Mouse (Mus musculus): ENCODE results near the gene Rab3d.

The Rab3d gene

GRCm38 (mm10) chr9:21918035-21918592 lies at the start of gene Rab3d:
Gene Rab3d (minus strand): TSS chr9:21918192.
- peak; percentile 98 for DNase-seq (ENCODE audit: inconsistent ontology term)

DNA sequence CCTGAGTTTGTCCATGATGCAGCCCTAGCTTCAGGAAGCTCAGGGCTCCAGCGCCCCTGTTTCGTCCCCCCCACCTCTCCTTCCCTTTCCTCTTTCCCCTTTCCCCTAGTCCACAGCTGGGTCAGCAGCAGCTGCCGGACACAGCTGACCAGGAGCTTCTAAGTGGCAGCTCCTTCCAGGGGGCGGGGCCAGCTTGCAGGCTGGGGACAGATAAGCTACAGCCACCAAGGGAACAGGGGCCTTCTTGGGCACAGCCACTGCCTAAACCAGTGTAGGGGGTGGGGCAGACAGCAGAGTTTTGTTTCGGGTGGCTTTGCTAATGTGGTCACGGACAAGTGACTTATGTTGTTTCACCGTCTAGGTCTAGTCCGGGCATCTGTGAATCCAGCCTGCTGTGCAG lies 45.4 kb upstream of the Rab3d start, which contains the start of gene Epor:
Gene Epor, minus strand, starts transcription at position 90 of the 400 bp plus-strand sequence.
- DNase-seq (ENCODE audit: inconsistent ontology term): no peak

DNA sequence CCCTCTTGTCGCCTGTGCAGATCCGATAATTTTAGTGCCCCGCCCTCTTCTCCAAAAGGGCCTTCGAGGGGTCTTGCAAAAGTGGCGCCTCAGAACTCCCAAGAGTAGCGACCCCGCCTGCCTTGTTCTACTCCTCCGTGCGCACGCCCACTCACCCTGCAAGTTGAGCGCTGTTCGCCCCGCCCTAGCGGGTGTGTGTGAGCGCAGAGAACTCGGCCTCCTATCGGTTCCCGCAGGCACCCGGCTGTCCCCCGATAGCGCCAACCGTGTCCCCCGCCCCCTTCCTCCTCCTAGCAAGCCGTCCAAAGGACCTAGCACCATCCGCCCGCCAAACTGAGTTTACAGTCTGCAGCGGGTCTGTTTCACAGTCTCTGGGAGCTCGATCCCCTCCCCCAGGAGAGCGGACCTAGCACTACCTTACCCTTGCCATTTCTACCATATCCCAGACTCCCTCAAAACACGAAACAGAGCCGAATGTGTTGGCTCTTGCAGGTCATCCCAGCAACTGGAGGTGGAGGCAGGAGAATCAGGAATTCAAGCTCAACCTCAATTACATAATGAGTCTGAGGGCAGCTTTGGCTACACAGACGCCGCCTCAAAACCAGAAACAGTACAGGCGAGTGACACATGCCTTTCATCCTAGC lies 44.5 kb upstream of the Rab3d start:
- DNase-seq (ENCODE audit: inconsistent ontology term): peak; percentile 74

DNA sequence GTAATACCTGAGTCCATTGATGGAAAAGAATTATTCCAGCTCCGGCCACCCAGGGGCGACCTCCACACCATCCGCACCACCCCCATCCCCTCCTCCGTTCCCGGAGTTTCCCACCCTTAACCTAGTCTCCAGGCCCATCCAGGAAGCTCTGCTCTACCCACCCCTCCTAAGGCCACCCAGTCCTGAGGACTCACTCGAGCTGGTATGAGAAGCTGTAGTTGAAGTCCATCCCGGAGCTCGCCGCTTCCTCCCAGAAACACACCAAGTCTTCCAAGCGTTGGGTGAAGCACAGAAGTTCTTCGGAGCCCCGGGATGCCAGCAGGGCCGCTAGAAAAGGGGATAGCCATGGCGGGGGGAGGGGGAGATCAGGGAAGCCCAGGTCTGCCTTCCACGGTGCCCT lies 44.0 kb upstream of the Rab3d start:
- peak; percentile 6 for DNase-seq (ENCODE audit: inconsistent ontology term)

DNA sequence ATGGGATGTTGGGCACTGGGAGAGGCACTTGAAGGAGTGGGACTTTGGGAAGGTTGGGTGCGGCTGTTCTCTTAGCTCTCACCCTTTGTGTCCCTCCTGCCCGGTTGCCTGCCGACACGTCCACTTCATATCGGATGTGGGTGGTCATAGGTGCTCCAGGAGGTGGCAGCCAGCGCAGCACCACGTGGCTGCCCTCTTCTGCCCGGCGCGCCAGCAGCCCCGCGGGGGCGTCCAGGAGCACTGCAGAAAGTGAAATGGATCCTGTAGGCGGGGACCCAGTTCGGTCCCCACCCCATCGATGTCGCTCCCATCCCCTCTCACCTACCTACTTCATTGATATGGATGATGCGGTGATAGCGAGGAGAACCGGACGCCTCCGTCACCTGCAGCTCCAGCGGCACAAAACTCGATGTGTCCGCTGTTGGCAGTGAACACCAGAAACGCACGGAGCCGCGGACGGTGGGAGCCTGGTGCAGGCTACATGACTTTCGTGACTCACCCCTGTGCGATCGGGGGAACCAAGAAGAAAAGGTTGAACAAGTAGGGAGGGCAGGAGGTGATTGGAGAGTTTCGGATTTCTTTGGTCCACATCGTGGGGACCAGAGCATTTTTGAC lies 43.5 kb upstream of the Rab3d start:
- peak; percentile 19 for DNase-seq (ENCODE audit: inconsistent ontology term)

GRCm38 (mm10) chr9:21960558-21961208 lies 42.7 kb upstream of the Rab3d start:
- DNase-seq (ENCODE audit: inconsistent ontology term): no peak

GRCm38 (mm10) chr9:21960135-21960534 lies 42.1 kb upstream of the Rab3d start:
- DNase-seq (ENCODE audit: inconsistent ontology term): peak; percentile 35

DNA sequence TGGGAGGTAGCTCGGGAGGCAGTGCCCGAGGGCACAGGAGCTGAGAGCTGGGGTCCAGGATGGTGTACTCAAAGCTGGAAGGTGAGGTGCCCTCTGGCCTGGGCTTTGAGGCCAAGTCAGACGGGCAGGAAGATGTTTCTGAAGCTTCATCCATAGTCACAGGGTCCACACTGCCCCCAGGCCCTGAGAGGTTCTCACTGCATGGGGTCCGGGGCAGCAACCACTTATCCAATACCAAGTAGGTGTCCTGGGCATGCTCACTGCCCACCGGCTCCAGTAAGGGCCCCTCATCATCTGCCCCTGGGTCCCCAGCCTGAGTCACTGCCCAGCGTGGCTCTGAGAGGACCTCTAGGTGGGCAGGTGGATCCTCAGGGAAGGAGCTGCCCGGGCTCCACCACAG lies 41.3 kb upstream of the Rab3d start:
- DNase-seq (ENCODE audit: inconsistent ontology term): no peak

DNA sequence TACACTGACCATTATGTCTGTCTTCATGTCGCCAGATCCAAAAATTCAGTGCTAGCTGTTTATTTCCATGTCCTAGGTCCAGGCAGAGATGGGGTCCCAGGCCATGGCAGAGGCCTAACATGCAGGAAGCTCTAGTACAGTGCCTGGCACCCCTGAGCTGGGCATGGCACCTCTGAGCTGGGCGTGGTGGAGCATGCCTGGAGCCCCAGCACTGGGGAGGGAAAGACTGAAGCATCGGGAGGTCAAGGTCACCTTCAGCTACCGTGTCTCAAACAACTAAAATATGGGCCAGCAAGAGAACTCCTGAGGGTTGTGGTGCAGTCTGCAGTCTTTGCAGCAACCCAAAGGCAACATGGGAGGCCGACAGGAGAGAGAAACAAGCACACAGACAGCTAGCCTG lies 40.4 kb upstream of the Rab3d start:
- DNase-seq (ENCODE audit: inconsistent ontology term): no peak

DNA sequence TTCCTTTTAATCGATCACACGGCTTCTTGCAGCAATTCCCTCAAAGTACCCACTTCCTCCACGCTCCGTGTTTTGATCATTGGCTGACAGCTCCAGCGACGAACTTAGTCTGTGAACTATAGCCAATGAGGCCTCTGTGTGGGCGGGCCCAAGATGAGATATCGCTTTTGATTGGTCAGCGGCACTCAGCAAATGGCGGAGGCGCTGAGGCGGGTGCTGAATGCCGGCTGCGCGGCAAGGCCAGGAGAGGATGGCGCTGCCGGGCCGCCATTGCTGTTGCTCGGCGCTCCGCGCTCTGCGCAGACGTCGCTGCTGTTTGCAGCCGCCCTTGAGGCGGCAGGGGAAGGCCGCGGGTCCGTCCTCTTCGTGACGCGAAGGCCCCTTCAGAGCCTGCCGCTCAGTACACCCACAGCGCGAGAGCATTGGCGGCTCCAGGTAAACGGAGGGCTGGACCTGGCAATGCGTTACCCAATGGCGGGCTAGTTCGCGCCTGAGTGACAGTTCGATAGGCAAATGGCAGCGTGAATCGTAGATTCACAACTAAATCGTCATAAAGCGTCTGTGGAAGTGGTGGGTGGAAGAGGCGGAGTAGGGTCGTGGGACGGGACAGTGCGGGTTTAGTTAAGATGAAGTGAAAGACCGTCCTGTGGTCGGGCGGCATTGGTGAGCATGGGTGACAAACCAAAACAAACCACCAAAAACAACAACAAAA lies 37.7 kb upstream of the Rab3d start, which contains the start of gene Swsap1:
Gene Swsap1, plus strand, starts transcription at position 186 of the 712 bp plus-strand sequence.
- DNase-seq (ENCODE audit: inconsistent ontology term): peak; percentile 97

DNA sequence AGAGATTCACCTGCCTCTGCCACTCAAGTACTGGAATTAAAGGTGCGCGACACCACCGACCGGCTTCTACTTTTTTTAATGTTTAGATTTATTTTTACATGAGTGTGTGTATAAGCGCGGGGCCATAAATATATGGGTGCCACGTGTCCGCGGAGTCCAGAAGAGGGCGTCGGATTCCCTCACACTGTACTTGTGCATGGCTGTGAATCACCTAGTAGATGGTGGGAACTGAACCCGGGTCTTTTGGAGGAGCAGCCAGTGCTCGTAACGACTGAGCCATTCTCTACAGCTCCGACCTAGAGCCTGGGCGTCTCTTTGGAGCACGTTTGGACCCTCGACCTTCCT lies 37.2 kb upstream of the Rab3d start:
- DNase-seq (ENCODE audit: inconsistent ontology term): no peak

GRCm38 (mm10) chr9:21954635-21955034 lies 36.6 kb upstream of the Rab3d start:
- DNase-seq (ENCODE audit: inconsistent ontology term): no peak

DNA sequence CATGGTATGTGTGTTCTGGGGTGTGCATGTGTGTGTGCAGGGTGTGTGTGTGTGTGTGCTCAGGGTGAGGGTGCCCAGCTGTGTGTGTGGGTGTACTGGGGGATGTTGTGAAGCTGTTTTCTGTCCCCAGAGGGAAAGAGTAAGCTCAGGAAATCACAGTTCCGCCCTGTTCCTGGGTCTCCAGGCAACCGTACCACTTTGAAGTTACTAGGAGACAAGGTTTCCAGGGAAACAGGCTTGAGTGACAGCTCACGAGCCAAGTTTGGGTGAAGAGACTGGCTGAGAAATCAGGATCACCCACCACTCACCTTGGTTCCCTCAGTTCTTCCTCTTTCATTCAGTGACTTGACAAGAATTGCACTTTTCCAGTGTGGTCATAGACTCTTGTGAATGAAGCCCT lies 35.6 kb upstream of the Rab3d start:
- no peak for DNase-seq (ENCODE audit: inconsistent ontology term)

- DNase-seq (ENCODE audit: inconsistent ontology term): no peak
Observed at GRCm38 (mm10) chr9:21951977-21952376, 34.0 kb upstream of the Rab3d start.

GRCm38 (mm10) chr9:21950322-21950721 lies 32.3 kb upstream of the Rab3d start:
- DNase-seq (ENCODE audit: inconsistent ontology term): peak; percentile 47

DNA sequence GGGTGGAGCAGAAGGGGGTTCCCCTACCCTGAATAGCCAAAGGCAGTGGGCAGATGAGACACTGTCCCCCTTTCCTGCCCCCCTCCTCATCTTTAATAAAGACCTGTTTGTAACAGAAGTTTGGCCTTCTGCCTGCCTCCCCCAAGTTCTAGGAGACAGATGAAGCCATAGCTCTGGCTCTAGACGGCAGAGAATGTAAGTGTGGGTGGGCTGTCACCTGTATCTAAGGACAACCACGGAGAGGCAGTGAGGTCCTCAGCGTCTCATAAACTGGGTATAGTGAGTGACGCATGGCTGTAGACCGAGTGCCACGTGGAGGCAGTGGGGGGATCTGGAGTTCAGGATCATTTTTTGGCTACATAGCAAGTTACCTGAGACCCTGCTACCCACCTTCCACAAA lies 30.8 kb upstream of the Rab3d start:
- DNase-seq (ENCODE audit: inconsistent ontology term): no peak

GRCm38 (mm10) chr9:21948146-21948545 lies 30.2 kb upstream of the Rab3d start:
- DNase-seq (ENCODE audit: inconsistent ontology term): no peak

DNA sequence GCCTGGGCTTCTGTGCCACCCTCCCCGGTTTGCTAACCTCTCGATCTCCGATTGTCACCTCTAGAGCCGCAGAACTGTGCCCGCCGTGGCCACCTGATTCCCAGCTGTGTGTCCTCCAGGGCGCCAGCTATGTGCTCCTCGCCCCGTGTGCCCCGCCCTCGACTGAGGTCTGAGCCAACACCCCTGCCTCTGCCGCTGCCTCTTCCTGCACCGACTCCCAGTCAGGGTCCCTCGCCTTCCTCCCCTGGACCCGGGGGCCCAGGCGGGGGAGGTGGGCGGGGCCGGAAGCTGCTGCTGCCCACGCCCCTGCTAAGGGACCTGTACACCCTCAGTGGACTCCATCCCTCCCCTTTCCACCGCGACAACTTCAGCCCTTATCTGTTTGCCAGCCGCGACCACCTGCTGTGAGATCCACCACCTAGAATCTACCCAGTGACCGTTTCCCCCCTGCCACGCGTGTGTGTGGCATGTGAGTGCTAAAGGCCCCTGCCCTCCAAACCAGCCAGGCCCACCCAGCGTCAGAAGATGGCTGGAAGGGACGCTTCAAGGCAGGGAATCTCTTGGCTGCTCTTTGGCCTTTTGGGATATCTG lies 29.6 kb upstream of the Rab3d start:
- no peak for DNase-seq (ENCODE audit: inconsistent ontology term)

DNA sequence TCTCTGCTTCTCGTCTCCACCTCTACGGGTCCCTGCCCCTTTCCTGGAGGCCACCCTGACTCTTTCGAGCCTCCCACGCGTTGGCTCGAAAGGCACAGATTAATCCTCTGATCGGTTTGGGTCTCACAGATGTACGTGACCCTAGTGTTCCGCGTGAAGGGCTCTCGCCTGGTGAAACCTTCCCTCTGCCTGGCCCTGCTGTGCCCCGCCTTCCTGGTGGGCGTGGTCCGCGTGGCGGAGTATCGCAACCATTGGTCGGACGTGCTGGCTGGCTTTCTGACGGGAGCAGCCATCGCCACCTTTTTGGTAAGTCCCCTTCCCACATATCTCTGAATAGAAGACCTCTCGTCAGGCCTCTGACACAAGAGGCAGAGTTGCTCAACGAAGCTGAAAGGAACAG lies 26.3 kb upstream of the Rab3d start:
- DNase-seq (ENCODE audit: inconsistent ontology term): no peak

GRCm38 (mm10) chr9:21943638-21944037 lies 25.6 kb upstream of the Rab3d start:
- no peak for DNase-seq (ENCODE audit: inconsistent ontology term)

- DNase-seq (ENCODE audit: inconsistent ontology term): no peak
Observed at GRCm38 (mm10) chr9:21943046-21943445, 25.1 kb upstream of the Rab3d start.

Data from Muller cell, postnatal 12 days (primary cell).